ENCODE assay signal across 17 mouse cellular contexts in genomic region chrX:78403346-78403745, GRCm38 (mm10). TPM values are rescaled to one million over a fixed set of nuclear protein-coding genes. Genes with fewer than 3 reads are reported as not detected.
"Had no signal": no experiment of that assay in that cellular context is flagged by ENCODE, and none has a peak within 500 bp of the region (broad histone marks: within the 10 kb centered on the region; RNA-seq: fewer than 3 reads in every experiment).

No protein-coding gene starts in this region.

RNA-seq across cellular contexts. Expression of gene 4930480E11Rik, which starts 33.9 kb away (rescaled TPM):
- total RNA-seq: heart, postnatal 10 days; heart, postnatal 14 days; heart, postnatal 25 days; heart, postnatal 36 days; heart, postnatal 4 days; hematopoietic stem cell, adult 5-6 weeks; hindbrain, postnatal 0 days; layer of hippocampus, adult 18-20 months; layer of hippocampus, adult 2 months; layer of hippocampus, adult 8-10 months; layer of hippocampus, postnatal 10 days; layer of hippocampus, postnatal 14 days; layer of hippocampus, postnatal 25 days; layer of hippocampus, postnatal 36 days; left cerebral cortex, adult 18-20 months; left cerebral cortex, adult 2 months; left cerebral cortex, adult 8-10 months had no signal
